Mouse (Mus musculus) spleen, adult 10 weeks (tissue): Measurements from ENCODE around the gene B3galt5. TPM values are rescaled to one million over a fixed set of nuclear protein-coding genes. Genes with fewer than 3 reads are reported as not detected.

ENCODE experiments used
- polyA plus RNA-seq: library from polyadenylated mRNA; stranded (reverse); fragments of 350-450 nt; fragmentation: Illumina TruSeq; extraction: RNeasy Lipid Tissue Mini Kit (QIAGEN cat#74804); gene quantifications from one replicate; pipeline ENCODE4 v1.2.3, GENCODE M21; 2015; ENCODE audit warnings: low replicate concordance; ENCODE audit not compliant: insufficient read depth

Gene B3galt5
- polyA plus RNA-seq: 0.68 TPM

GRCm38 (mm10) chr16:96235366-96235970 is at the start of gene B3galt5:
Gene B3galt5, plus strand, starts transcription at chr16:96235801.

DNA sequence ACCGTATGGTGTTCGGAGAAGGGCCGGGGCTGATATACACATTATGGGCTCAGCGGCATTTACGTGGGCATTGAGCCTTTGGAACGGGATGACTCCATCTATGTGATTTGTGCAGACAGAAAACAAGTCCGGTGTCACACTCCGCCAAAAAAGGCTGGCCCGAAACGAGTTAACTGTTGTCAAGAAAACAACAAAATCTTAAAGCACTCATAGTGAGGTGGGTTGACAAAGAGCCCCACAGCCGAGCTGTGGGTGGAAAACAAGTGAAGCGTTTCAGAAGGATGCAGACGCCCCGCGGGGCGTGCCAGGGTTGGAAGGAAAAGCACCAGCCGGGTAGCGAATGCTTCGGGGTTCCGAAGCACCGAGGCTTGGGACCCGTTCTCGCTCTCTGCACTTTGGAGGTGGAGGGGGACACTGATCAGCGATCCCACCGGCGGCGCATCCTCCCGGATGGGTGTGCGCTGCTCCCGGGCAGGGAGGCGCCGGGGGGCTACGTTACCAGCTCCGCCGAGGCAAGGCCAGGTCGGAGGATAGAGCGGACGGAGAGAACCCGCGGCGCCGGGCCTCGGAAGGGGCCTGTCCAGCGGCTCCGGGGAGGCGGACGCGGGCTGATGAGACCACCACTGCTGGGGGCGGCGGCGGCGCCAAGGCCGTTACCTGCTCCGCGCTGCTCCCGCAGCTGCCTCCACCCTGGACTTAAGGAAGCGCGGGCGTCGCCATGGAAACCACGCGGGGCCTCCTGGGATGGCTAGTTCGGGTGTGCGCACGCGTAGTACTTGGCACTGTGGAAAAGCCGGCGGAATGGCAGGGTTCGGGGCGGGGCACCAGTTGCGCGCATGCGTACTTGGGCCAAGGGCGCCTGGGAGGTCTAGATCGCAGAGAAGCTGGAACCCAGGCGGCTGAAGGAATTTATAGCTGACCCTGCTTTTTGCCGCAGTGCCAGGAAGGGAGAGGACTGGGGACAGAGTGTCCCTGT is 43.8 kb upstream of the B3galt5 start, which contains the start of gene Lca5l:
TSS of gene Lca5l (minus strand) at position 741 of the 976 bp plus-strand sequence.

DNA sequence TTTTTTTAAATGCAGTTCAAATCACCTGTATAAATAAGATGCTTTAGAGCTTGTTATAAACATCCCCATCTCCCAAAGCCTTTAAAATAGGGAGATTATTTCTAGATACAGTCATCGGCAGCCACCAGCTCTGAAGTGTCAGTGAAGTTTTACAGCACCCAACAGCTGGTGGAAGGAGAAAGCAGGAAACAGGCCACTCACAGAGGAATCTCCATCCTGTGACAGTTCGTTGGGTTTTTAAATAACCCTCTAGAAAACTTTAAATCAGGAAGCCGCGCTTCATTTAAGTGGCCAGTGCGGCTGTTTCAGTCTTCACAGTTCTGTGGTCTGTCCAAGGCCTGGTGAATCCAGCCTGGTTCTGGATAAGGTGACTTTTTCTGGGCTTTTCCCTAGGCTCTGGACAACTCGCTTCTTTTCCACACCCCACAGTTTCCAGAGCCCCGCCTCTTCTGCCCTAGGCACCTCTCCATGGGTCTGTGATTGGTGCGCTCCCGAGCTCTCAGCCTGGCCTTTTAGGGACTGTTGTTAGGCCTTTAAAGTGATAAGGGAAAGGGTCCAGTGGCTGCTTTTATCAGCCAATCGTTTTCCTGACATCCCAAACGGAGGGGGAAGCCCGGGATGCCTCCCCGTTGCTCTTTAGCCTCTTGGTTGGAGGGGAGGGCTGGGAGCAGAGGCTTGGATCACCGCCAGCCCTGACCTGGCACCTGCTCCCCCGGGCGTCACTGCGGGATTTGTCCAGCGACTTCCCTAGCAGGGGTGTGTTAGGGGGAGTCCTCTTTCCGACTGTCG is 35.5 kb upstream of the B3galt5 start, which contains the start of gene Sh3bgr:
TSS of gene Sh3bgr (plus strand) at position 538 of the 789 bp plus-strand sequence.

Other genes with a start within 250 kb of the B3galt5 start
- gene Psmg1, start 244.8 kb upstream of the B3galt5 start, polyA plus RNA-seq: 31.3 TPM
- 234 TPM for gene Brwd1, start 153.3 kb upstream of the B3galt5 start, polyA plus RNA-seq
- 204 TPM for gene Hmgn1, start 108.1 kb upstream of the B3galt5 start, polyA plus RNA-seq
- 11.1 TPM for gene Wrb, start 90.4 kb upstream of the B3galt5 start, polyA plus RNA-seq
- gene Lca5l, start 43.5 kb upstream of the B3galt5 start, polyA plus RNA-seq: 0.25 TPM
- 4.9 TPM for gene Sh3bgr, start 35.4 kb upstream of the B3galt5 start, polyA plus RNA-seq
- gene Itgb2l, start 207.8 kb downstream of the B3galt5 start, polyA plus RNA-seq: 0.17 TPM
- 14.7 TPM for gene Pcp4, start 231.8 kb downstream of the B3galt5 start, polyA plus RNA-seq